Mouse (Mus musculus): ENCODE data around the gene Gm45140.

Gm45140 gene

DNA sequence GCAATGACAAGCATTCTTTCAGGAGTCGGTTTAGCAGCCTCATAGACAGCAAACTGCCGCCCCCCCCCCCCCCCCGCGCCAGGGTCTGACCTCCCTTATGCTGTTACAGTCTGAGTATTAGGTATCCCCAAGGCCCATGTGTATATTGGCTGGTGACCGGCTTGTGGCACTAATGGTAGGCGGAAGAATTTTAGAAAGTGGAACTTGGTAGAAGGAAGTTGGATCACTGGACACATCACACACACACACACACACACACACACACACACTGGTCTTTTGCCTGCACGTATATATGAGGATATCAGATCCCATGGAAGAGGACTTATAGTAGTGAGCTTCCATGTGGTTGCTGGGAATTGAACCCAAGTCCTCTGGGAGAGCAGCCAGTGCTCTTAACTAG is 33.1 kb downstream of the Gm45140 start:
- DNase-seq (ENCODE audit: low read depth, low spot score), result no peak

DNA sequence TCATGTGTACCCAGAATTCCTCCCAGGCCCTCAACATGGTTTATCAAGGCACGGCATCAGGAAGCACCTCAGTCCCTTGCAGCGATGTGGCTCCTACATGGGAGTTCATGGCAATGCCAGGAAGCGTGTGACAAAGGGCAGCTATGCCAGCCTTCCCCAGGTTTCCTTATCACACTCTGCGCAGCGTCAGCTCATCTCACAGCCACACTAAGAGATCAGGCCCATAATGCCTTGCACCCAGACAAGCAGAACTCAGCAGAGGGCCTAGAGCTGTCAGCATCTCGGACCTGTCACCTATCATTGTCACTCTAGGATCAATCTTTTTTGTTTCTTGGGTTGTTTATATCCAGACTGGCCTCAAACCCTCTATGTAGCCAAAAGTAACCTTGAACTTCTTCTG is 36.0 kb downstream of the Gm45140 start:
- DNase-seq (ENCODE audit: low read depth, low spot score), result no peak

DNA sequence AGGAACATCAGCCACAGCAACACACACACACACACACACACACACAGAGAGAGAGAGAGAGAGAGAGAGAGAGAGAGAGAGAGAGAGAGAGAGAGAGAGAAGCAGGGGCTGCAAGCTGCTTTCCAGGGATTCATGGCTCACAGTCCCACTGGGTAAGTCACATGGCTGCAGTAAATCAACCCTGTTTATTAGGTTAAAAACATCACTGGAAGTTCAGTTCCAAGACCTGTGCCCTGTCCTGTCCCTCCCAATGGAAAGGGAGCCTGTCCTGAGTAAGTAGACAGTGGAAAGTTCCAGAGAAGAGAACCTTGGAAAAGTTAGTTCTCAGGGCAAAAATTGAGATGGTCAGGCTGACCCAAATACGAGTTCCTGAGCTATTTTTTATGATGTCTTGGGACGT is 38.3 kb downstream of the Gm45140 start:
- DNase-seq (ENCODE audit: low read depth, low spot score), result no peak

DNA sequence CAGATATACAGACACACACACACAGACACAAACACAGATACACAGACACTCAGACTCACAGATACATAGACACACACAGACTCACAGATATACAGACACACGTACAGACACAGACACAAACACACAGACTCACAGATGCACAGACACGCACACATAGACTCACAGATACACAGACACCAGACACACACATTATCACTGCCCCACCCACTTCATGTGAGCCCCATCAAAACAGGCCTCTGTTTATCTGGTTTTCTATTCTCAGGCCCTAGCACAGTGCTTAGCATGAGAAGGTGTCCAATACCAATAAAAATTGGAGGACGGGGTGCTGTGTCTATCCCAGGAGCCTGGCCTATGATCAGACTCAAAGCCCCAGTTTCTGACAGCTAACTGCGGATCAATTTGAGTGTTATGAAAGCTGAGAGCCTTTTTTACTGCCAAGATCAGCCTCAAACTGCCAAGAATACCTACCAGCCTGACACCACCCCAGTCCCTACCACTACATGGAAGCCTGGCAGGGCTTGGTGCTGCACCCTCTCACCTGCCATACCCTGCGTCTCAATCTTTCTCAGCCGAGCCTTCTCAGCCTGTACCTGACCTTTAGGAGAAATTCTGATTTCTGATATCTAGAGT is 39.2 kb downstream of the Gm45140 start:
- DNase-seq (ENCODE audit: low read depth, low spot score), result no peak

DNA sequence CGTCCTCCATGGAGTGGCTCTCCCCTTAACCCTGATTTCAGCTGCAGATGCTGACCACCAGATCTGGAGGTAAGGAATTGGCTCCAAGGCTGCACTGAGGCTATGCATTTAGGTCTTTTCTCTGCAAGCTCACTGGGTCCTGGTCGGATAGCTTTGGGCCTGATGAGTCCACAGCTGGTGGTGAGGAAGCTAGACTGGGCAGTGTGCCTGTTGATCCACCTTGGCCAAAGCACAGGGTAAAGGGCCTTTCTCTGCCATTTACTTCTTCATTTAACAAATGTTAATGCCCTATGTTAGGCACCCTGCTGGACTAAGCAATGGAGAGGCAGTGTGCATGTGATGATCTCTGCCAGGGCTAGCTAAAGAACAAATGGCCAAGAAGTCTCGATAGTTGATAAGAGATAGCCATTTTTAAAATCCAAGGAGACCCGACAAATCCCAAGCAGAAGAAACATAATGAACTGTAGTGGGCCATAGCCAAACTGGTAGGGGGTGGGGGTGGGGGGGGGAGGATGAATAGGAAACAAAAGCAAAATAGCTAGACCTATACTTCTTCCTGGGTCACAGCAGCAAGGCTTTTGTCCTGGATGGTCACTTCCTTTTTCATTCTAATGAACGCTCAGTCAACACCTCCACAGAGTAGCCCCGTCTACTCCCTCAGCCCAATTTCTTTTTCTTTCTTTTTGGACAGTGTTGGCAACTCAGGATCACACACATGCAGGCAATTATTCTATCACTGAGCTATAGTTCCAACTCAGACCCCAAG is 40.0 kb downstream of the Gm45140 start:
- peak; percentile 72 for DNase-seq (ENCODE audit: low read depth, low spot score)

DNA sequence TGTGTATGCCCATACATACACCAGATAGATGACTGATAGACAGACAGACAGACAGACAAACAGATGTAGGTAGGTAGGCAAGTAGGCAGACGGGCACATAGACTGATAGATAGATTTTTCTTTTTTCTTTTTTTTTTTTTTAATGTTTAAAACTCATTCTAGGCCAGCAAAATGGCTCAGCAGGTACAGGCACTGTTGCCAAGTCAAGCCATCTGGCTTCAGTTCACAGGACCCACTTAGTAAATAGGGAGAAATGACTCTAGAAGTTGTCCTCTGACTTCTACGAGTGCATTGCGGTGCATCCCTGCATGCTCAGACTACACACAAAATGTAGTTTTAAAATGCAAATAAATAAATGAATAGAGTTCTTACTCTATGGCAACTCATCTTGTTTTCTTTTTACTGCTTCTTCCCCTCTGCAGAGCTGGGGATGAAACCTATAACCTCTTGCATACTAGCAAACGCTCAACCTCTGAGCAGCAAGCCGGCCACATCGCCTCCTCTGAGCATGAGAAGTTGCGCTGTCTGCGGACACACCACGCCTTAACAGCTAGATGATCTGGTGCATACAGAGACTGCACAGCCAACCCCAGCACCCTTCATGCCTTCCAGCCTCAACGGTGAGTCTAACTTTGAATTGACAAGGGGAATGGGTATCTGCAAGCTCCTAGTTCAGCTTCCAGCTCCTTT is 41.6 kb downstream of the Gm45140 start:
- no peak for DNase-seq (ENCODE audit: low read depth, low spot score)

DNA sequence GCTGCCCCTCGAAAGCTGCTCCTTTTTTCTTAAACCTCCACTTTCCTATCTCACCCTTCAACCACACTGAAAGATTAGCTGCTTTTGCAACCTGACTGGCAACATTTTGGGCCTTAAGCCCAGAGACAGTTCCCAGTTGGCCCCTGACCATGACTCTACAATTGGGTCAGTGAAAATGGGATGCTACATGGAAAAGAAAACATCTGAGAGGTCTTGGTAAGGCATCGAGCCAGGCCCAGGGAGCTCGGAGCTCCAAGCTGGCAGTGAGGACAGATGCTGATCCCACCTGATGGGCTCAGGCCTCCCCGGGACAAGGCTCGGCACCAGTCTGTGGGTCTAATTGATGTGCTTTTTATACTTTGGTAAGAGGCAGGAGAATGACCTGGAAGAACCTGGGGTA is 43.8 kb downstream of the Gm45140 start:
- DNase-seq (ENCODE audit: low read depth, low spot score), result no peak

DNA sequence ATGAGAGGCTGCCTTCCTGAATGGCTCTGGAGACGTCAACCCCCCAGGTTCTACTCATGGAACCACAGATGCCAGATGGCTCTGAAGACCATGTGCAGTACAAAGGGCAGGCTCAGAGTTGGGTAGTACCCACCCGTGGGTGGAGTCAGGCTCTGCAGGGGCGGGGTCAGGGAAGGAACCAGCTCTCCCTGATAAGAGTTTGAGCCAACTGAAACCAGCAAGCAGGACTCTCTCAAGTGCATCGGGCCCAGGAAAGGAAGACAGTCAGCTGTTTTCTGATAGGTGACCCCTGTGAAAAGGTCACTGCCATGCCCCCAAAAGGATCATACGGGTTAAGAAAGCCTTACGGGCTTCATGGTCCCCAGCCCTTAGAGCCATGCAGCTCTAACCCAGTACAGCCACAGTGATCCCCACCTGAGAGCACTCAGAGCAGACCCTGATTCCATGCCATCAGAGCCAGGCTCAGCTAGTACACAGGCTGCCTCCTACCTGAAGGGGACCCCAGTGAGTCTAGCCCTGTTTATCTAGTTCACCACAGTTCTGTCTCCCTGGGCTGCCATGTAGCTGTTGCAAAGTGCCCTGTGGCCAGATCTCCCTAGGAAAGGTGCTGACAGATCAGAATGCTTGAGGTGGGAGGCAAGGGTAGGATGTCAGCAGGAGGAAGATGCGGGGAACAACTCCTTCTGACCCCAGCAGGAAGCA is 44.7 kb downstream of the Gm45140 start:
- peak; percentile 12 for DNase-seq (ENCODE audit: low read depth, low spot score)

DNA sequence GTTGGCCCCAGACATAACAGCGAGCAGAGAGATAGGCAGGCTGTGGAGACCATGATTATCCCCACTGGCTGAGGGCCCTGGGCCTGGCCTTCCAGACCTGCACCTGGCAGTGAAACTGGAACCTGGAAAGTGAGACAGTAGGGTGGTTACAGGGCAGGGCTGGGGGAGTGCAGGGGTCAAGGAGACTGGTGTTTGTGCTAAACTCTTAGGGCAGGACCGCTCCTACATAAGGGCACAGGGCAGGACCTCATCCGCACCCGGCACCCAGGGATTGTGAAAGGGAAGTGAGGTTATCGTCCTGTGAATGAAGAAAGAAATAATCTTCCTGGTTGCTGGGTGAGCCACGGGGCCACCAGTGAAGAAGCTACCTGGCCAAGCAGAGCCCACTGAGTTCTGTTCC is 45.8 kb downstream of the Gm45140 start:
- DNase-seq (ENCODE audit: low read depth, low spot score), result no peak

DNA sequence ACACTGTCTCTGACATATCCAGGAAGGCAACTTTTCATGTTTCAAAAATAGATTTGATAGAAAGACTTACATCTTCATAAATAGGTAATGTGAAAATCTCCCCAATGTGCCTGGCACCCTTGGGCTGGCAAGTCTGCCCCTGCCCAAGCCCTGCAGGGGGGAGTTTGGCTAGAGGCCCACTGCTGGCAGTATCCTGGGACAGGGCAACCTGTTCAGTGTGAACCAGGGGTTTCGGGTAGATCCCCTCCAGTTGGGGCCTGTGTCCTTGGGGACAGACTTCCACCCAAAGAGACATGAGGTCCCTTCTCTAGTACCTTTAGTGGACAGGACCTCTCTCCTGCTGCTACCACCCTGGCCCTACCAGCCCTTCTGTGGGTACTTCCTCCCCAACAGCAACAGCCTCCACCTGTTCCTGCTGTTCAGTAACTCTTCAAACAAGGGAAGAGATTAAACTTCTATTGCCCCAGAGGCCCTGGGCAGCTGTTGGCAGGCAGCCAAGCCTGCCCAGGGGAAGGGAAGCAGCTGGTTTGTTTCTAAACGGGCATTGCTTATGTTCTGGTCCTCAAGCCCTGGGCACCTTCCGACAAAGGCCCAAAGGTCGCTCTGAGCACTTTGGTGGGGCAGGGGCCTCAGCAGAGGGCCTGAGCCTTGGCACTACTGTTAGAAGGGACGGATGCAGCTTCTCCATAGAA is 46.6 kb downstream of the Gm45140 start:
- DNase-seq (ENCODE audit: low read depth, low spot score), result no peak

DNA sequence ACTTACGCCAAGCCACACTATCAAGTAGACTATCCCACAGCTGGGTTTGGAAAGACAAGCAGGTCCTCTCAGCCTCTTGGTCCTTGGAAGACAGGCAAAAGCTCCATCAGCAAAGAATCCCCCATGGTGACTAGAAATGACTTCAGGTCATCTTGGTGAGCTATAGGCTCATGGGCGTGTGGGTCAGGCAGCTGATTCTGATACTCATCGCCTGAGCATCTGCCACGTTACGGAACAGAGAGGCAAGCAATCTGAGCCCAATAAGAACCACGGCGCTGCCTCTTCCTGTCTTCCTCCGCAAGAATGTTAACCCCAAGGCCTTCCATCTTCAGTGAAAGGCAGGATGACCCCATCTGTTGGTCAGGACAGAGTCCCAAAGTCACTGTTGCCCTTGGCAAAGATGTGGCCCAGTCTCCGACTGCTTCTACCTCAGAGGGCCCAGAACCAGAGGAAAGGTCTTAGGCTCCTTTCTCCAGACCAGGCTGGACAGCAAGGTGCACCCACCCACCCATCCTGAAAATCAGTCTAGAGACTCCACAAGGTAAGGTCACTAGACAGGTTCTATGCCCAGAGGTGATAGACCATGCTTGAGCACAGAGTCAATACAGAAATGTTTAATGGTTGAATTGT is 47.2 kb downstream of the Gm45140 start:
- no peak for DNase-seq (ENCODE audit: low read depth, low spot score)

DNA sequence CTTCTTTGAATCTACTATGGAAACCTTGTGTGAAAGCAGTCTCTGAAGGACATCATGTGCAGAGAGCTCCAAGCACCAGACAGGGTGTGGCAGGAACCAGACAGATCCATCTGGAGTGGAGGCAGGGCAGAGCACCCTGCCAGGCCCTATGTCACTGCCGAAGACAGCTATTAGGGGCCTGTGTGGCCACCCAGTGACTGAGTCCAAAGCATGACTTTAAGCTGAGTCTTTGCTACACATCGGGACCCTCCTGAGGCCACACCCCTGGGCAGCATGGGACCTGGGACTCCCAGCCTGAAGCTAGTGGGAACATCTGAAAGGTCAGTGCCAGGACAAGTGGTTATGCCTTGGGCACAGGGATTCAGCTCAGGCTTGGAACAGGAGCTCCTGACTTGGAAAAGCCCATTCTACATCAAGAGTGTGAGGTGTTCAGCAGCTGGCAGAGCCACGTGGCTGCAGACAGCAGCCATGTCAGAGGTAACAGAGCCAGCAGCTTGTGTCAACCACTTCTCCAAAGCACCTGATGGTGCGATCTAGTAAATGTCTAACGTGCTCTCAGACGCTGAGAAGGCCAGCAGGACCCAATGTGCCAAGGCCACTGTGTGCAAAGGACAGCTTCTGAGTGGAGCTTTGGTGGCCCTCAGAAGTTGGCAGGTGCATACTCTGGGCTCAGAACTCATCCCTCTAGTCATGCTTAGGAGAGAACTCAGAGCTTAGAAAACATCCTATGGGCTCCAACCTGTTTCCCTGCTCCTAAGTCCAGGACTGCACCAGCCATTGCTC is 48.3 kb downstream of the Gm45140 start:
- DNase-seq (ENCODE audit: low read depth, low spot score), result no peak

DNA sequence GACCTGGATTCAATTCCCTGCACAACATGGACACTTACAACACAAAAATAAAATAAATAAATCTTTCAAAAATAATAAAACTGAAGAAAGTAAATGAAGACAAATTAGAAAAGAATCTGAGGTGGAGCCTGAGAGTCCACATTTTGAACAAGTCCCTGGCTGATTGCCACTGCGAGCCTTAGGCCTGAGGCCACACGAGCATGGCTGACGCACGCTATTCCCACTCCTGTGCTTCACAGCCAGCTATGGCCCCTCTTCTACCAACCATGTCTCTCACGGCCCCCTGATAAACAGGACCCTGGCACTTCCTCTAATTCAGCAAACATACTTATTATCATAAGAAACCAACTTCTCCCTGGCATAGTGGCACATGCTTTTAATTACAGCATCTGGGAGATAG is 49.0 kb downstream of the Gm45140 start:
- DNase-seq (ENCODE audit: low read depth, low spot score), result no peak

DNA sequence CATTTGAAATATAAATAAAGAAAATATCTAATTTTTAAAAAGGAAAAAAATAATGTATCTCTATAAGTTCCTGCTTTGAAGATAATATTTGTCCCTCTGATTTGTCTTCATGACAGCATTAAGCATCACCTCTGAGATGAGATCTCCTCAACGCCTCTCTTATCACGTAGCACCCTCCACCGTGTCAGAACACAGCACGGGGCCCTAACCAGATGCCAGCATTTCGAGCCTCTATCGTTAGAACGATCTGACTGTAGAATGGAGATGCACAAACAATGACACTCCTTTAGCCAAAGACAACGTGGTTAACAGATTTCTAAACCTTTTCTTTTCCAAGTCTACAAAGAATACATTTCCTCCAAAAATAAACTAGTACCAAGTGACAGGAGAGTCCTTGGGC is 51.6 kb downstream of the Gm45140 start:
- DNase-seq (ENCODE audit: low read depth, low spot score), result no peak

DNA sequence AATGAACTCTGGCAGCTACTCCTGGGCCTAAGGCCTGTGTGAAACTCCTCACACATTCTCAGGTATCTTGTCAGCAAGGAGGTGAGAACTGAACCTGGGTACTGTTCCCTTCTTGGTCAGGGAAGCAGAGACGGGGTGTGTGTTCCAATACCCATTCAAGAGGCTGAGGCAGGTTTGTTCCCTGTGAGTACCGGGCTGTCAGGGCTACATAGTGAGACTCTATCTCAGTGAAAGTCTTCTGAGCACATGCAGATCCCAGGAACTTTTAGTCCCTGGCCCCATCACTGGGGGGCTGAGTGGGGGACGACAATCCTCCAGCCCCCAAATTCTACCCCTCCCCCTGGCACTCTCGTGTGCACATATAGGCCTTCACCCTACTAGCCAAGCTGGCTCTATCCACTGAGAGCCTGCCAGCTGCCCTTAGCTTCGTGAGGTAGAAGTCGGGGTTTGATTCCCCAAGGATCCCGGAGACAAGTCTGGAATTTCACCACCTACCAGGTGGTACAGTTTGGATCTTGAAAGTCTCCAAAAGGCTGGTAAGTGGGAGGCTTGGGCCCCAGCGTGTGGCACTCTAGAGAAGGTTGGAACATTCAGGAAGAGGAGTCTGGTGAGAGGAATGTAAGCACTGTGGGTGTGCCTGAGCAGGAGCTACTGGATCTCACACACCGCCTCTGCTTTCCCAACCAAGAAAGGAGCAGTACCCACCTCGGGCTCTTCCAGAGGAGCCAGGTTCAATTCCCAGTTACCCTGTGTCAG is 54.9 kb downstream of the Gm45140 start:
- no peak for DNase-seq (ENCODE audit: low read depth, low spot score)

DNA sequence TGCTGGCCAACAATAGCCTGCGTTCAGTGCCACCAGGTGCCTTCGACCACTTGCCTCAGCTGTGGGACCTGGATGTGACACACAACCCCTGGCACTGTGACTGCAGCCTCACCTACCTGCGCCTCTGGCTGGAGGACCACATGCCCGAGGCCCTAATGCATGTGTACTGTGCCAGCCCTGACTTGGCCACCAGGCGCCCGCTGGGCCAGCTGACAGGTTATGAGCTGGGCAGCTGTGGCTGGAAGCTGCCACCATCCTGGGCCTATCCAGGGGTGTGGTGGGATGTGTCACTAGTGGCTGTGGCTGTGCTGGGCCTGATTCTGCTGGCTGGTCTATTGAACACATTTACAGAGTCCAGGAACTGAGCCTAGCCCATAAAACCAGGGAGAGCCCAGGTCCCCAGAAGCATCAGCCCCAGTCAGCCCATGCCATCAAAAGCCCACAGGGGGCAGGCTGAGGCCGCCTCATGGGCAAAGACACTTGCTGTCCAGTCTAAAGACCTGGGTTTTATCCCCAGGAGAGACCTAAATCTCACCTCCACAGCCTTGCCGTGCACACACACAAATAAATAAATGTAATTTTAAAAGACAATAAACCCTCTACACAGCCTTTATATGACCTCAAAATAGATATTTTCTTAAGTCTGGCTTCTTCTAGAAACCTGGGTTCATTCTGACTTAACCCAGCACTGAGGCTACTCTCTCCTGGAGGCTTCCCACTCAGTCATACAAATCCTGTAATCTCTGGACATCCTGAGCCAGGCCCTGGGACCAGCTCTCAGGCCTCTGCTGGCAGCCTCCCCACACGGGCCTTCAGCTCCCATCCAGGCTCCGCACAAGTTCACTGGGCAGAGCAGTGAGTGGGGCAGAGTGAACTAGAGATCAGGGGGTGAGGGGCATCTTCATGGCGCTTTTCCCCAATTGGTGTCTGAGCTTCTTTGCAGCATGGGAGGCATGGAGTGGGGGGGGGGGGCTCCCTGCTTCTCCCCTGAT is 56.1 kb downstream of the Gm45140 start:
- no peak for DNase-seq (ENCODE audit: low read depth, low spot score)

DNA sequence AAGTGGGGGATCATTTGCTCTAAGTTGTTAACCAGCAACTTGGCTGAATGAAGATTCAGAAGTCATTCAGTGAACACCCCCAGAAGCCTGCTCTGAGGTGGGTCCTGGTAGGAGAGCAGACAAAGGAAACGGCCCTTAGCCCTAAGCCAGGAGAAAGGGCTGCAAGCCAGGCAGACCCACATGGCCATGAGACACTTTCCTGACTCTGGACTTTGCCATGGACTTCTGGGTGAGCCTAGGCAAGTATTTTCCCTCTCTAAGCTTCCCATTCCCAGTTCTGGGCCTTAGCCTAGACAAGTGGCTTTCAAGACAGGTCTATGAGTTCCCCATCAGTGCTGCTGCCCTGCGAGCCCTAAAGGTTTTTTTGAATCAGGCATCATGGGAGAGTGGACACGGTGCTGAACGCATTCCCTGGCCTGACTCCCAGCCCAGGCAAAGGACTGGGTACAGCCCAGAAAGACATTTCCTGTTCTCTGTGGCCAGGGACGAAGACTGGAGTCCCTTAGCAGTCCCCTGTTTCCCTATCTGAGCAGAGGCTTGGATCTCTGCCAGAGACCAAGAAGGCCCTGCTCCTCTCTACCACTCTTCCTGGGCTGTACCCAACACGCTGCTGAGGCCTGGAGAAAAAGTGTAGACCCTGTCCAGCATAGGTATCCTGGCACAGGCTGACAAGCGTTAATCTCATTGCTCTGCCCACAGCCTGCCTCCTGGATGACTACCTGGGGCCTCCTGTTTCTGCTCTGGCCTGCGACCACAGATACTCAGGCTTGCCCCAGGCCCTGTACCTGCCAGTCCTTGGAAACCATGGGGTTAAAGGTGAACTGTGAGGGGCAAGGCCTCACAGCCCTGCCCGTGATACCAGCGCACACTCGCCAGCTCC is 57.1 kb downstream of the Gm45140 start:
- DNase-seq (ENCODE audit: low read depth, low spot score), result no peak

All from R1 (cell line).